Mouse (Mus musculus) heart, embryonic 10.5 days (tissue): ENCODE results near the gene Dennd4c. TPM values are rescaled to one million over a fixed set of nuclear protein-coding genes. Genes with fewer than 3 reads are reported as not detected.

Experiments
- DNase-seq: peaks from one replicate; pipeline ENCODE4 v3.0.0-alpha.2; 2017; ENCODE audit warnings: low spot score
- H3K27ac ChIP-seq: fragments of 300-500 bp; sonication (generic); 2 replicates; pipeline ENCODE4 v1.5.1; 2016; ENCODE audit warnings: mild to moderate bottlenecking
- H3K27me3 ChIP-seq: fragments of 300-500 bp; sonication (generic); 2 replicates; pipeline ENCODE4 v1.6.1; 2016; ENCODE audit warnings: mild to moderate bottlenecking; ENCODE audit not compliant: poor library complexity, insufficient read depth, severe bottlenecking
- H3K36me3 ChIP-seq: fragments of 300-500 bp; sonication (generic); 2 replicates; pipeline ENCODE4 v1.6.1; 2016; ENCODE audit warnings: mild to moderate bottlenecking, moderate library complexity
- H3K4me1 ChIP-seq: fragments of 300-500 bp; sonication (generic); 2 replicates; pipeline ENCODE4 v1.6.1; 2016; ENCODE audit warnings: mild to moderate bottlenecking
- H3K4me3 ChIP-seq: fragments of 300-500 bp; sonication (generic); 2 replicates; pipeline ENCODE4 v1.5.1; 2016; ENCODE audit warnings: mild to moderate bottlenecking, moderate library complexity
- H3K9me3 ChIP-seq: fragments of 300-500 bp; sonication (generic); 2 replicates; pipeline ENCODE4 v1.6.1; 2016; ENCODE audit warnings: mild to moderate bottlenecking, moderate library complexity
- WGBS: fragments of 180-500 bp; shearing (Covaris S2); methylation state at CpG from one replicate; pipeline ENCODE4 v1.1.7; 2016; 5-methylcytosine and 5-hydroxymethylcytosine counted together
- polyA plus RNA-seq: library from polyadenylated mRNA; unstranded; fragments of >200 nt; fragmentation: Nextera tagmentation; extraction: Ambion mirVana; gene quantifications from 2 replicates; pipeline ENCODE4 v1.2.1, GENCODE M21; 2016

The Dennd4c gene
- polyA plus RNA-seq, 1 experiment from 2014 or later = 4.6 TPM

DNA sequence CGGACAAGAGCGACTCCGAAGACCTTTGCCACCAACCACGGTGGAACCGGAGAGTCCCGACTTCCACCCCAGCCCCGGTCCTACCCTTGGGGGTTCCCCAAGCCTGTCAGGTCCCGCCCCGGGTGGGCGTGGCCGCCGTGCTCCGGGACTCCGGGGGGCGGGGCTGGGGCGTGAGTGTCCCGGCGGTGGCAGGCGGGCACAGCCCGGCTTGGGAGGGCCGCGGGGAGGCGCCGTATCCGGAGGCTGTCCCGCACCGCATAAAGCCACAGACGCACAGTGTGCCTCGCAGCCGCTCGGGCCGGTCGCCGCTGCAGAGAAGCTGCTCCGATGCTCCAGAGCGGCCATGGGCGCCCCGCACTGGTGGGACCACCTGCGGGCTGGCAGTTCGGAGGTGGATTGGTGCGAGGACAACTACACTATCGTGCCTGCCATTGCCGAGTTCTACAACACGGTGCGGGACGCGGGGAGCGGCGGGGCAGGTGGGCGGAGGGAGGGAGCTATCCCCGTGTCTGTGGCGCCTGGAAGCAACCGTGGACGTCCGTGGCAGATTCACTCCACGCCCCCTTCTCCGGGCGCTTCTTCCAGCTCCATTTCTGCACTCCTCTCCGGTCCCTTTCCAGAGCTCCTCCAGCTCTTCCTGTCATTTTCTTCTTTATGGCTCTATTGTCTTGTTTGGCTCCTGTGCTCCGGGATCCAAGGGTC lies 125.9 kb downstream of the Dennd4c start, which contains the start of gene Acer2:
Acer2 (plus strand) TSS at position 251 of the 702 bp plus-strand sequence.
- H3K4me3 ChIP-seq = peak within 1 kb of the TSS; percentile 83
- no peaks in the 10 kb centered on the region for H3K36me3 ChIP-seq
- peak within 1 kb of the TSS; percentile 83 for H3K27ac ChIP-seq
- peaks cover 20% of the 10 kb centered on the region; the same call in 1 of the 2 replicates for H3K27me3 ChIP-seq
- under 1% methylated on average over 60 of the region's 60 CpGs for WGBS
- H3K9me3 ChIP-seq = no peaks in the 10 kb centered on the region
- peak; percentile 89 for DNase-seq
- H3K4me1 ChIP-seq = peaks cover 8% of the 10 kb centered on the region

DNA sequence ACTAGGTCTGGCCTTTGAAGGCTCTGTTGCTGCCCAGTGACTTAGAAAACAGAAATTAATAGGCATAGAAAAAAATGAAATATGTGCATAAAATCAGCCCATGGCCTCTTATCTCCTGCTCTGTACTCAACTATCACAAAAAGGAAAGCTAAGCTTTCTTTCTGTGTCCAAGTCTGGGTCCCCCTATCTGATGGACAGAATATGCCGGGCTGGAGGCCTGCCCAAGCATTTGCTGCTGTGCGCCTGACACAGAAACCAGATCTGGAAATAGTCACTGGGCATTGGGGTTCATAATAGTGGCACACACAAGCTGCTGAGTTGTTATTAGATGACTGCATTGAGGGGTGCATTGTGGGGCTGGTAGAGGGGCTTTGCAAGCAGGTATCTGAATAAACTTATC lies 131.1 kb downstream of the Dennd4c start:
- no peaks in the 10 kb centered on the region for H3K36me3 ChIP-seq
- H3K27ac ChIP-seq = no peak overlapping the region
- H3K4me1 ChIP-seq = 0 out of 2 replicates have a peak, but pooled peaks cover 2% of the 10 kb centered on the region
- peaks cover 13% of the 10 kb centered on the region; the same call in 1 of the 2 replicates for H3K27me3 ChIP-seq
- H3K9me3 ChIP-seq = no peaks in the 10 kb centered on the region
- DNase-seq = no peak
- H3K4me3 ChIP-seq = no peak overlapping the region
- 83% methylated on average over 2 of the region's 2 CpGs for WGBS

DNA sequence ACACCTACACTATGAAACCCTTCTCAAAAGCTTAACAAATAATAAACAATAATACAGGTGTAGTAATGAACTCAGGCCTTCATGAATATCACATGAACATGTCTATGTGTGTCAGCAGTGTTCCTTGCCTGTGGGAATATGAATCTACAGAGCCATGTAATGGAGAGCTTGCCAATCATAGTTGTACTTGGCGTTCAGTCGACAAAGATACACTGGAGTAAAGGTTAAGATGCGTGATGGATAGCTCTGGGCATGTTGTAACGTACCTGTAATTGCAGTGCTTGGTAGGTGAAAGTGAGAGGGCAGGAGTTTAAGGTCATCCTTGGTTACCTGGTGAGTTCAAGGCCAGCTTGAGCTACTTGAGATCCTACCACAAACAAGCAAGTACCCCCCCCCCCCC lies 132.8 kb downstream of the Dennd4c start:
- H3K4me1 ChIP-seq = peaks cover 7% of the 10 kb centered on the region; the same call in 1 of the 2 replicates
- no peaks in the 10 kb centered on the region for H3K9me3 ChIP-seq
- H3K27ac ChIP-seq = no peak overlapping the region
- H3K27me3 ChIP-seq = peaks cover 4% of the 10 kb centered on the region; the same call in 1 of the 2 replicates
- 85% methylated on average over 4 of the region's 4 CpGs for WGBS
- DNase-seq = no peak
- no peak overlapping the region for H3K4me3 ChIP-seq
- H3K36me3 ChIP-seq = no peaks in the 10 kb centered on the region

DNA sequence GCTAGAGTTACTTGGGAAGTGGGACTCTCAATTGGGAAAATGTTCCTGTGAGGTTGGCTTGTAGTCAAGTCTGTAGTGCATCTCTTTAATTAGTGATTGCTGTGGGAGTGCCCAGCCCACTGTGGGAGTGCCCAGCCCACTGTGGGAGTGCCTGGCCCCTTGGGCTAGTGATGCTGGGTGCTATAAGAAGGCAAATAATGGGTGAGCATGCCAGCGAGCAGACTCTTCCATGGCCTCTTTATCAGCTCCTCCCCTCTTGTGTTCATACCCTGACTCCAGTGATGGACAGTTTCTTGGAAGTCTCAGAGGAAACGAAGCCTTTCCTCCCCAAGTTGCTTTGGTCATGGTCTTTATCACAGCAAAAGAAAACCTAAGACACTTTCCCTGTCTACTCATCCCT lies 134.1 kb downstream of the Dennd4c start:
- WGBS = 43% methylated on average over 2 of the region's 2 CpGs
- H3K4me3 ChIP-seq = no peak overlapping the region
- H3K4me1 ChIP-seq = peaks cover 9% of the 10 kb centered on the region; the same call in 1 of the 2 replicates
- DNase-seq = no peak
- H3K27ac ChIP-seq = no peak overlapping the region
- H3K36me3 ChIP-seq = peaks cover 4% of the 10 kb centered on the region; the same call in 1 of the 2 replicates
- no peaks in the 10 kb centered on the region for H3K27me3 ChIP-seq
- no peaks in the 10 kb centered on the region for H3K9me3 ChIP-seq

DNA sequence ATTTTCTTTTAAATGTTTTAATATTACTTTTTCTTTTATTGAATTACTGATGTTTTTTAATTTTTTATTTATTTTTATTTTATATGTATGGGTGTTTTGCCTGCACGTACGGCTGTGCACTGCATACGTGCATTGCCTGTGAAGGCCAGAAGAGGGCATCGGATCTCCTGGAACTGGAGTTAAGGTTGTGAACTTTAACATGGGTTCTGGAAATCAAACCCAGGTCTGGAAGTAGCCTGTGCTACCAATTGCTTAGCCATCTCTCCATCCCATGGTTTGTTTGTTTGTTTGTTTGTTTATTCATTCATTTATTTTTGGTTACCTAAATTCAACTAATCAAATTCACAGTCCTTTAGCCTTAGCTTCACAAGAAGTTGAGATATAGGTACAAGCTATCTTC lies 136.6 kb downstream of the Dennd4c start:
- no peak overlapping the region for H3K4me3 ChIP-seq
- peaks cover 9% of the 10 kb centered on the region; the same call in 1 of the 2 replicates for H3K4me1 ChIP-seq
- no peaks in the 10 kb centered on the region for H3K9me3 ChIP-seq
- WGBS = 43% methylated on average over 4 of the region's 4 CpGs
- no peaks in the 10 kb centered on the region for H3K27me3 ChIP-seq
- H3K27ac ChIP-seq = no peak overlapping the region
- no peak for DNase-seq
- peaks cover 13% of the 10 kb centered on the region for H3K36me3 ChIP-seq

DNA sequence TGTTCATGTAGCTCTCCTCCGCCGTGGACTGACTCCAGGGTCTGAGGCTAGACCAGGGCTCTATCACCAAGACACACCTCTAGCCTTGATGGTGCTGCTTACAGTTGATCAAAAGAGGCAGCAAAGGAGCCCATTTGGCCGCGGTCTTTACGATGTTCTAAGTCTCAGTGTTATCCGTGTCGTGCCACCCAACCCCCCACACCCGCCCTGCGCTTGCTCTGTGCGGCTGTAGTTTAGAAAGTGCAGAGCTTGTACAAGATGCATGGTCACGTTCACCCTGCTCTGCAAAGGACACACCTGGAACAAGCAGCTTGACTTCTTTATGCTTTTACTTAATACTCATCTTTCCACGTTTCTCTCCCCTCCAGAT lies 137.4 kb downstream of the Dennd4c start:
- Histone ChIP-seq H3K4me1 (peaks cover 6% of the 10 kb centered on the region; the same call in 1 of the 2 replicates), H3K27ac (peak overlapping the region; percentile 82), H3K4me3 (peak overlapping the region; percentile 56), H3K36me3 (peaks cover 13% of the 10 kb centered on the region), H3K27me3 (no peaks in the 10 kb centered on the region), H3K9me3 (no peaks in the 10 kb centered on the region)
- WGBS = 32% methylated on average over 12 of the region's 12 CpGs
- no peak for DNase-seq

DNA sequence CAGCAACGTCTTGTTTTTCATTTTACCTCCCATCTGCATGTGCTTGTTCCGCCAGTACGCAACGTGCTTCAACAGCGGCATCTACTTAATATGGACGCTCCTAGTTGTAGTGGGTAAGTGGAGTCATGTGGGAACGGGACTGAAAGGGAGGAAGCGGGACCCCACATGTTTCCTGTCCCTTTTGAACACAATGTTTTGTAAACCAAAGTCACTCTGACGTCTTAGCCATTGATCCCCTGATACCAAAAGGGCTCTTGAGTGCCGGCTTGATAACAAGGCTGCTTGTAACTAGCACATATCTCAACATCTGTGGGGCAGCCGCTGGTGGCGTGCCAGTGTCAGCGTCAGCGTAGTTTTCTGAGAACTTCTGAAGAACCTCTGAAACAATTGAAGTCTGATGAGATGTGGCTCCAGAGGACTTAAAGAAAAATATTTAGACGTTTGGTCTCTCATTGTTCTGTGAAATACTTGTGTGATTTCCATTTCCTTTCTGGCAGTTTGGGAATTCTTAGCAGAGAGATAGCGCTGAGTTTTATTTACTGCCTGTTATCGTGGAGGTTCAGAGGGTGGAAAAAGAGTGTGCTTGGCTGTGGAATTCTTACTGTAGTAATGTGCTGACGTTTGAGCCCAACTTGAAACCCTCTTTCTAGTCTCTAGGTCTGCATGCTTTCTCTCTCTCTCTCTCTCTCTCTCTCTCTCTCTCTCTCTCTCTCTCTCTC lies 138.0 kb downstream of the Dennd4c start:
- Histone ChIP-seq H3K4me3 (peak overlapping the region; percentile 56), H3K27me3 (no peaks in the 10 kb centered on the region), H3K27ac (peak overlapping the region; percentile 82), H3K4me1 (peaks cover 6% of the 10 kb centered on the region; the same call in 1 of the 2 replicates), H3K9me3 (no peaks in the 10 kb centered on the region), H3K36me3 (peaks cover 13% of the 10 kb centered on the region)
- DNase-seq = peak; percentile 85
- WGBS = 10% methylated on average over 18 of the region's 18 CpGs

DNA sequence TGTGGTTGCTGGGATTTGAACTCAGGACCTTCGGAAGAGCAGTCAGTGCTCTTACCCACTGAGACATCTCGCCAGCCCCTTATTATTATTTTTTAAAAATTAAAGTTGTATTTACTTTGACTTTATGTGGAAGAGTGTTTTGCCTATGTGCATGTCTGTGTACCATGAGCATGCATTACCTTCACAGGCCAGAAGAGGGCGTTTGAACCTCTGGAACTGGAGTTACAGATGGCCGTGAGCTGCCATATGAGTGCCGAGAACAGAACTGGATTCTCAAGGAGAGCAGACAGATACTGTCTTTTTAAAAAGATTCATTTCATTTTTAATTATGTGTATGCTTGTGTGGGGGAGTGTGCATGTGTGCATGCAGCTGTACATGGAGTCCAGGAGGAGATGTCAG lies 139.5 kb downstream of the Dennd4c start:
- Histone ChIP-seq H3K36me3 (peaks cover 13% of the 10 kb centered on the region), H3K9me3 (no peaks in the 10 kb centered on the region), H3K27ac (no peak overlapping the region), H3K4me3 (no peak overlapping the region), H3K4me1 (peaks cover 6% of the 10 kb centered on the region; the same call in 1 of the 2 replicates), H3K27me3 (no peaks in the 10 kb centered on the region)
- DNase-seq = no peak
- 76% methylated on average over 5 of the region's 5 CpGs for WGBS

DNA sequence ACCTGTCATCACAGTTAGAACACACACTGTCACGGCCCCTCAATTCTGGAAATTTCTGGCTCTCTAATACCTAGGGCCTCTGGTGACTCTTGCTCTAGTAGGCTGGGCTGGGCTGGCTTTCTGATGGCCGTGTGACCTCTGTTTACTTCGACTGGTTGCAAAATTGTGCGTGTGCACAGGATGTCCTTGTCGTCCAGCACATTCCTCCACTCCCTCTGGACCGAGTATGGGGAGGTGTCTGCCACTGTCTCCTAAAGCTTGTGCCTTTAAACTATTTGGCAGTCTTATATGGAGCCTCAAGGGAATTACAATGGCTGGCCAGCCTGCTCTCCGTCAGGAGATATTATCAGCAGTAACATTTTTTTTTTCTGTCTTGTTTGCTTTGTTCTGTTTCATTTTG lies 149.1 kb downstream of the Dennd4c start:
- H3K27me3 ChIP-seq = no peaks in the 10 kb centered on the region
- no peaks in the 10 kb centered on the region for H3K9me3 ChIP-seq
- H3K4me1 ChIP-seq = peaks cover 14% of the 10 kb centered on the region
- H3K4me3 ChIP-seq = no peak overlapping the region
- DNase-seq = no peak
- H3K36me3 ChIP-seq = no peaks in the 10 kb centered on the region
- WGBS = 58% methylated on average over 7 of the region's 7 CpGs
- peak overlapping the region; percentile 18; the same call in 1 of the 2 replicates for H3K27ac ChIP-seq

DNA sequence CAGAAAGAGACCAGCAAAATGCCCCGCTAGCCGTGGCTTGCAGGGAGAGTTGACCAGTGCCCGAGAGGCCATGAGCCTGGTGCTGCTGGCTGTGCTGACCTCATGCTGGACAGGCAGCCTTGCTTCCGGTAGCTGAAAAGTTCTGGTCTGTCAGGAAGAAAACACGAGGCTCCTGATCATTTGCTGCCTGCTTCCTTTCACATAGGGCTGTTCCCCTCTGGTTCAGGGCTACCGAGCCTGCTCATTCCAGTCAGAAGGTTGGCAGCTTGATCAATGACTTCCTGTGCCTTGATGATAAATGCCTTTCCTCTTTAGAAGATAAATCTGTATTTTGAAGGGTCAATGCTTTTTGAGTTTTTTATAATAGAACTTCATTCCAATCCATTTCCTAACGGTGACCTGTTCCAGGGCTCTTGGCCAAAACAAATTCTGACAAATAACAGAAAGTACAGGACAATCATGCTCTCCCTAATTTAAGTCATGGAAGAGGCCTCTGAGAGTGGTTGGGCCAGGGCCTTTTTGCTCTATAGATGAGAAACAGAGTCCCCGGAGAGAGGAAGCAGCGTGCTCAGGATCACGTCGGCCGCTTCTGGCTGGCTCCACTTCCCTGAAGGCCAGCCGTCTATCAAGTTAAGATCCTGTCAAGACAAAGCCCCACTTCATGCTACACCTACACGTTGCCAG lies 150.6 kb downstream of the Dennd4c start:
- peak overlapping the region; percentile 84 for H3K27ac ChIP-seq
- peaks cover 14% of the 10 kb centered on the region for H3K4me1 ChIP-seq
- no peaks in the 10 kb centered on the region for H3K9me3 ChIP-seq
- 35% methylated on average over 14 of the region's 14 CpGs for WGBS
- no peaks in the 10 kb centered on the region for H3K27me3 ChIP-seq
- H3K36me3 ChIP-seq = no peaks in the 10 kb centered on the region
- H3K4me3 ChIP-seq = no peak overlapping the region
- DNase-seq = no peak
